Mouse (Mus musculus) hindbrain, embryonic 16.5 days (tissue): ENCODE measurements around the gene Phkg1. TPM values are rescaled to one million over a fixed set of nuclear protein-coding genes. Genes with fewer than 3 reads are reported as not detected.
"Not testable (repeated sequence)": the region's sequence is repeated elsewhere in the genome, so short reads cannot be mapped to it uniquely, and the experiment has no call there.

Source experiments
- ATAC-seq: fragments of 200-750 bp; cut with Nextera tagmentation; 2 replicates; pipeline ENCODE4 v1.8.0; 2017; ENCODE audit warnings: moderate TSS enrichment, moderate library complexity
- H3K27ac ChIP-seq: fragments of 300-500 bp; sonication (generic); 2 replicates; pipeline ENCODE4 v1.5.1; 2014; ENCODE audit warnings: low read depth, mild to moderate bottlenecking, control low read depth, low read length, moderate library complexity
- H3K27me3 ChIP-seq: fragments of 300-500 bp; sonication (generic); replicated peaks from 2 replicates; pipeline ENCODE4 v1.6.1; 2014; ENCODE audit warnings: low read length; ENCODE audit not compliant: control insufficient read depth, insufficient read depth
- H3K36me3 ChIP-seq: fragments of 300-500 bp; sonication (generic); 2 replicates; pipeline ENCODE4 v1.6.1; 2014; ENCODE audit warnings: mild to moderate bottlenecking, low read length, moderate library complexity, mixed read lengths; ENCODE audit not compliant: control insufficient read depth, insufficient read depth
- H3K4me1 ChIP-seq: fragments of 300-500 bp; sonication (generic); 2 replicates; pipeline ENCODE4 v1.6.1; 2014; ENCODE audit warnings: low read depth, low read length; ENCODE audit not compliant: control insufficient read depth, insufficient read depth
- H3K4me2 ChIP-seq: fragments of 300-500 bp; sonication (generic); 2 replicates; pipeline ENCODE4 v1.6.1; 2014; ENCODE audit warnings: mild to moderate bottlenecking, low read length, control low read depth, moderate library complexity
- H3K4me3 ChIP-seq: fragments of 300-500 bp; sonication (generic); 2 replicates; pipeline ENCODE4 v1.5.1; 2014; ENCODE audit warnings: mild to moderate bottlenecking, low read length, control low read depth, moderate library complexity
- H3K9ac ChIP-seq: fragments of 300-500 bp; sonication (generic); 2 replicates; pipeline ENCODE4 v1.6.1; 2014; ENCODE audit warnings: low read depth, mild to moderate bottlenecking, control low read depth, low read length, moderate library complexity
- H3K9me3 ChIP-seq: fragments of 300-500 bp; sonication (generic); 2 replicates; pipeline ENCODE4 v1.6.1; 2014; ENCODE audit warnings: mild to moderate bottlenecking, low read length, moderate library complexity; ENCODE audit not compliant: control insufficient read depth
- WGBS: fragments of 180-500 bp; shearing (Covaris S2); extraction: QIAGEN DNeasy Blood & Tissue Kit; methylation state at CpG from one replicate; pipeline ENCODE4 v1.1.7; 2014; 5-methylcytosine and 5-hydroxymethylcytosine counted together
- polyA plus RNA-seq: library from polyadenylated mRNA; unstranded; fragments of >200 nt; fragmentation: Nextera tagmentation; extraction: Ambion mirVana; gene quantifications from 2 replicates; pipeline ENCODE4 v1.2.1, GENCODE M21; 2015

The Phkg1 gene
- 1.0 and 1.2 TPM in 2 replicates for polyA plus RNA-seq

GRCm38 (mm10) chr5:129898449-129898848 lies at the start of gene Phkg1:
Phkg1 (minus strand) TSS chr5:129898549.
- Histone ChIP-seq H3K27me3 (no peaks in the 10 kb centered on the region), H3K4me1 (peaks cover 8% of the 10 kb centered on the region), H3K4me3 (no peak within 1 kb of the TSS), H3K9ac (no peak within 1 kb of the TSS), H3K4me2 (no peak within 1 kb of the TSS), H3K9me3 (no peaks in the 10 kb centered on the region), H3K27ac (no peak within 1 kb of the TSS), H3K36me3 (peaks cover 17% of the 10 kb centered on the region)
- 89% methylated on average over 1 of the region's 1 CpGs for WGBS
- no peak for ATAC-seq

- H3K27me3 ChIP-seq = no peaks in the 10 kb centered on the region
- H3K36me3 ChIP-seq = no peaks in the 10 kb centered on the region
- H3K9ac ChIP-seq = no peak overlapping the region
- no peak for ATAC-seq
- peaks cover 6% of the 10 kb centered on the region; the same call in 1 of the 2 replicates for H3K4me1 ChIP-seq
- no peak overlapping the region for H3K4me3 ChIP-seq
- H3K4me2 ChIP-seq = no peak overlapping the region
- no peak overlapping the region for H3K27ac ChIP-seq
- 98% methylated on average over 2 of the region's 2 CpGs for WGBS
- H3K9me3 ChIP-seq = no peaks in the 10 kb centered on the region
Observed at GRCm38 (mm10) chr5:129947528-129948033, 49.2 kb upstream of the Phkg1 start.

- H3K9me3 ChIP-seq = no peaks in the 10 kb centered on the region
- no peaks in the 10 kb centered on the region for H3K36me3 ChIP-seq
- H3K9ac ChIP-seq = no peak overlapping the region
- H3K4me2 ChIP-seq = no peak overlapping the region
- no peak for ATAC-seq
- no peak overlapping the region for H3K4me3 ChIP-seq
- WGBS = 83% methylated on average over 1 of the region's 1 CpGs
- H3K4me1 ChIP-seq = peaks cover 6% of the 10 kb centered on the region; the same call in 1 of the 2 replicates
- no peak overlapping the region for H3K27ac ChIP-seq
- H3K27me3 ChIP-seq = no peaks in the 10 kb centered on the region
Observed at GRCm38 (mm10) chr5:129943402-129943801, 45.1 kb upstream of the Phkg1 start.

- Histone ChIP-seq H3K27ac (peak overlapping the region; percentile 66), H3K4me2 (peak overlapping the region; percentile 59), H3K4me3 (peak overlapping the region; percentile 89), H3K9ac (peak overlapping the region; percentile 86)
- ATAC-seq = peak; percentile 61
- not testable (repeated sequence) for H3K36me3 ChIP-seq, H3K9me3 ChIP-seq, H3K27me3 ChIP-seq, H3K4me1 ChIP-seq
- WGBS = under 1% methylated on average over 37 of the region's 82 CpGs
Observed at GRCm38 (mm10) chr5:129942073-129942939, 44.0 kb upstream of the Phkg1 start.

GRCm38 (mm10) chr5:129941495-129942045 lies 43.2 kb upstream of the Phkg1 start, which contains the start of gene Vkorc1l1:
Vkorc1l1 (plus strand) TSS chr5:129941970.
- under 1% methylated on average over 54 of the region's 59 CpGs for WGBS
- H3K4me3 ChIP-seq = peak within 1 kb of the TSS; percentile 89
- H3K4me2 ChIP-seq = peak within 1 kb of the TSS; percentile 59
- peak within 1 kb of the TSS; percentile 86 for H3K9ac ChIP-seq
- no peaks in the 10 kb centered on the region for H3K9me3 ChIP-seq
- no peaks in the 10 kb centered on the region for H3K27me3 ChIP-seq
- ATAC-seq = peak; percentile 97
- H3K27ac ChIP-seq = peak within 1 kb of the TSS; percentile 71
- peaks cover 6% of the 10 kb centered on the region; the same call in 1 of the 2 replicates for H3K4me1 ChIP-seq
- no peaks in the 10 kb centered on the region for H3K36me3 ChIP-seq

GRCm38 (mm10) chr5:129940736-129941494 lies 42.6 kb upstream of the Phkg1 start:
- WGBS = 8% methylated on average over 9 of the region's 9 CpGs
- Histone ChIP-seq H3K27ac (peak overlapping the region; percentile 71), H3K9ac (peak overlapping the region; percentile 58)

GRCm38 (mm10) chr5:129940281-129940680 lies 41.9 kb upstream of the Phkg1 start:
- no peak overlapping the region for H3K27ac ChIP-seq
- H3K9ac ChIP-seq = no peak overlapping the region
- no peak overlapping the region for H3K4me2 ChIP-seq
- no peaks in the 10 kb centered on the region for H3K36me3 ChIP-seq
- H3K4me3 ChIP-seq = no peak overlapping the region
- peaks cover 6% of the 10 kb centered on the region; the same call in 1 of the 2 replicates for H3K4me1 ChIP-seq
- H3K27me3 ChIP-seq = no peaks in the 10 kb centered on the region
- 64% methylated on average over 2 of the region's 2 CpGs for WGBS
- no peaks in the 10 kb centered on the region for H3K9me3 ChIP-seq
- ATAC-seq = no peak

More at GRCm38 (mm10) chr5:129940736-129941494, 42.6 kb upstream of the Phkg1 start:
- Histone ChIP-seq H3K36me3 (no peaks in the 10 kb centered on the region), H3K9me3 (no peaks in the 10 kb centered on the region), H3K4me3 (peak overlapping the region; percentile 89), H3K4me1 (peaks cover 6% of the 10 kb centered on the region; the same call in 1 of the 2 replicates), H3K4me2 (peak overlapping the region; percentile 52), H3K27me3 (no peaks in the 10 kb centered on the region)
- ATAC-seq = peak; percentile 60; the same call in 1 of the 2 replicates

- WGBS = 46% methylated on average over 4 of the region's 4 CpGs
- H3K27me3 ChIP-seq = no peaks in the 10 kb centered on the region
- no peak overlapping the region for H3K27ac ChIP-seq
- no peak overlapping the region for H3K4me2 ChIP-seq
- H3K9me3 ChIP-seq = no peaks in the 10 kb centered on the region
- no peak for ATAC-seq
- H3K4me3 ChIP-seq = no peak overlapping the region
- no peaks in the 10 kb centered on the region for H3K4me1 ChIP-seq
- H3K36me3 ChIP-seq = no peaks in the 10 kb centered on the region
- no peak overlapping the region for H3K9ac ChIP-seq
Observed at GRCm38 (mm10) chr5:129936941-129937340, 38.6 kb upstream of the Phkg1 start.
